Mouse (Mus musculus) cerebellum, postnatal 4 days (tissue): Measurements from ENCODE around the gene Lix1.

Source experiments
- DNase-seq, 2 experiments: peaks; one replicate each; pipeline ENCODE4 v3.0.0; 2022; ENCODE audit warnings: low spot score in 2 of 2, mixed read lengths in 1 of 2

The Lix1 gene

GRCm38 (mm10) chr17:17412176-17412575 lies 9.7 kb downstream of the Lix1 start:
- DNase-seq = no peak

- no peak for DNase-seq
These were observed 11.7 kb downstream of the Lix1 start for GRCm38 (mm10) chr17:17414206-17414605.

- DNase-seq = no peak
These were observed 22.3 kb downstream of the Lix1 start for GRCm38 (mm10) chr17:17424609-17425307.

GRCm38 (mm10) chr17:17425308-17425813 lies 22.9 kb downstream of the Lix1 start:
- DNase-seq = no peak

GRCm38 (mm10) chr17:17425906-17426305 lies 23.4 kb downstream of the Lix1 start:
- no peak for DNase-seq

GRCm38 (mm10) chr17:17428888-17429287 lies 26.4 kb downstream of the Lix1 start:
- no peak for DNase-seq

- DNase-seq = no peak
These were observed 31.2 kb downstream of the Lix1 start for GRCm38 (mm10) chr17:17433679-17434078.

GRCm38 (mm10) chr17:17438576-17439191 lies 36.2 kb downstream of the Lix1 start:
- no peak for DNase-seq

GRCm38 (mm10) chr17:17441876-17442498 lies 39.5 kb downstream of the Lix1 start:
- DNase-seq = no peak

- DNase-seq = no peak
These were observed 41.9 kb downstream of the Lix1 start for GRCm38 (mm10) chr17:17444297-17444886.

- no peak for DNase-seq
These were observed 44.2 kb downstream of the Lix1 start for GRCm38 (mm10) chr17:17446683-17447082.

GRCm38 (mm10) chr17:17447821-17448220 lies 45.3 kb downstream of the Lix1 start:
- DNase-seq = no peak

GRCm38 (mm10) chr17:17448737-17449440 lies 46.4 kb downstream of the Lix1 start:
- DNase-seq = peak in 1 of 2 experiments; percentile 21

- DNase-seq = no peak
These were observed 46.9 kb downstream of the Lix1 start for GRCm38 (mm10) chr17:17449441-17449770.

GRCm38 (mm10) chr17:17451102-17451501 lies 48.6 kb downstream of the Lix1 start:
- DNase-seq = no peak

GRCm38 (mm10) chr17:17452617-17453016 lies 50.1 kb downstream of the Lix1 start:
- DNase-seq = no peak

GRCm38 (mm10) chr17:17454573-17454972 lies 52.1 kb downstream of the Lix1 start:
- no peak for DNase-seq

GRCm38 (mm10) chr17:17485789-17486188 lies 83.3 kb downstream of the Lix1 start:
- no peak for DNase-seq

- no peak for DNase-seq
These were observed 88.5 kb downstream of the Lix1 start for GRCm38 (mm10) chr17:17490820-17491621.

- no peak for DNase-seq
These were observed 89.1 kb downstream of the Lix1 start for GRCm38 (mm10) chr17:17491622-17492001.

GRCm38 (mm10) chr17:17492116-17492515 lies 89.6 kb downstream of the Lix1 start:
- DNase-seq = no peak
